Mouse (Mus musculus) Patski (cell line): Measurements from ENCODE around the gene Aup1. TPM values are rescaled to one million over a fixed set of nuclear protein-coding genes. Genes with fewer than 3 reads are reported as not detected.
A peak's percentile ranks its signal among the peaks of the same experiment; 100 is the strongest.

Source experiments
- ATAC-seq: fragments of 100-300 bp; one replicate; pipeline ENCODE4 v1.8.0; 2021
- CTCF ChIA-PET: fragments of 350-600 bp; sonication (Branson Sonifier 250); formaldehyde crosslinking; loops from one replicate; lab custom pipeline; 2022; ENCODE audit warnings: inconsistent platforms; lab: Charles Lee
- POLR2A ChIA-PET: fragments of 350-600 bp; sonication (Branson Sonifier 250); formaldehyde crosslinking; loops from one replicate; lab custom pipeline; 2022; ENCODE audit warnings: antibody characterized with exemption, inconsistent platforms; lab: Charles Lee
- DNase-seq: peaks from one replicate; pipeline ENCODE4 v3.0.0-alpha.2; 2011; ENCODE audit warnings: low read depth, low spot score
- H3K27me3 ChIP-seq: fragments of 371-371 bp; one replicate; pipeline ENCODE4 v1.5.1; 2021
- CTCF ChIP-seq: fragments of 100-300 bp; IDR thresholded peaks from one replicate; pipeline ENCODE4 v1.5.1; 2021
- in situ Hi-C: fragments of 300-500 bp; cut with MboI; formaldehyde crosslinking; loops from 3 replicates; pipeline ENCODE4 v1.11.1; 2018; ENCODE audit warnings: low pct_unique_long_range_greater_than_20kb, mixed read lengths
- polyA plus RNA-seq: library from polyadenylated mRNA; unstranded; gene quantifications from one replicate; pipeline ENCODE4 v1.2.3, GENCODE M21; 2021

The Aup1 gene
- polyA plus RNA-seq, 1 experiment from 2014 or later: 160 TPM

DNA sequence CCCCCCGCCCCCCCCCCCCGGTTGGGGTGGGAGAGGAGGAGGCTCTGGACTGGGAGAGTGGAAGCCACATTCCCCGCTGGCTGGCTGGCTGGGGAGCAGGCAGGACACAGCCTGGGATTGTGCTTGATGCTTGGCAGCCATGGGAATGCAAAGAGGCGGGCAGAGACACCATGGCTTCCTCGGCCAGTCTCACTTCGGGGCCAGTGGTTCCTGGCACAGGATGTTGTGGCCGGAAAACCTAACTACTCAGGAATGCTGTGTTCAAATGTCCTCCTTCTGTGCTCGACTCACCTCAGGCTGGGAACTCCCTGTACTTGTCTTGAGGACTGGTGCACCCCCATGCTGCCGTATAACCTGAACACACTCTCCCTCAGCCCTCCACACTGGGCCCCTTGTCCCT lies 26.6 kb upstream of the Aup1 start:
- ChIA-PET CTCF (no interaction called here), POLR2A (no interaction called here)
- in situ Hi-C loops: no loop called here
- TF ChIP-seq CTCF: no peak
- H3K27me3 ChIP-seq: no peaks in the 10 kb centered on the region
- DNase-seq: no peak
- ATAC-seq: peak; percentile 33

DNA sequence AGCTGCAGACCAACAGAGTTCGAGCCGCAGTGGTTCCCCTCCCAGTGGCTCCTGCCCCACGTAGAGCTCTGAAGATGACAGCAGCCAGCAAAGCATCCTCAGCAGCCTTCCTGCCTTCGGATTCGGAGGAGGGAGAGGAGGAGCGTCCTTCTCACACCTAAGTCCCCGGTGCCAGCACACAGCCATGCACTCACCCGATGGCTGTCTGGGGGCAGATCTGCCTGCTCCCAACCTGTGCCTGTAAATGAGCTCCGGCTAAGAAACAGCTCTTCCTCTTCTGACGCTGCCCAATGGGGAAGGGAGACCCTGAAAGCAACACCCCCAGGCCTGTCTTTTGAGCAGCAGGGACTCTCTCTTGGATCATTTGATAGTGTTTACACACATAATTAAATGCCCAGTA lies 24.5 kb upstream of the Aup1 start:
- ChIA-PET CTCF (interaction anchor here (0.8 to 1.4 kb wide), 2 partner anchors 22 to 33 kb away, joined by 3 to 7 read pairs; no protein-coding TSS in a partner anchor), POLR2A (no interaction called here)
- in situ Hi-C loops: no loop called here
- no peak for ATAC-seq
- no peaks in the 10 kb centered on the region for H3K27me3 ChIP-seq
- no peak for DNase-seq
- no peak for TF ChIP-seq CTCF

DNA sequence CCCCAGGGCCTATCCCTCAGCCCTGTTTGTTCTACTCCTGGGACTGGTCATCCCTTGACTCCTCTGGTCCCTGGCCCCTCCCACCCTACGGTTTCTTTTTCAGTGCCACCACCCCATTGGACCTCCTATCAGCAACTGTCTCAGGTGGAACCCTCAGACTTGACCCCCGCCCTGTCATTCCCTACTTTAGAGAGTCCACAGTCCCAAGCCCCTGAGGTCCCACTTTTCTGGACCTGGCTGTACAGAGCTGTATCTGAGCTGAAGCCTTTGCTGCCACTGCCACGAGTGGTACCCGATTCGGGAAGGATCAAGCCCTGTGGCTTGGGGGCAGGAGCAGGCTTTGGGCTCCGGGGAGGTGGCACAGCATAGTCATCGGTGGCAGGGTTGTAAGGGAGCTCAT lies 23.2 kb upstream of the Aup1 start:
- CTCF ChIA-PET: interaction anchor here (2.6 kb wide), 1 partner anchor 34 kb away, joined by 10 read pairs; no protein-coding TSS in a partner anchor

DNA sequence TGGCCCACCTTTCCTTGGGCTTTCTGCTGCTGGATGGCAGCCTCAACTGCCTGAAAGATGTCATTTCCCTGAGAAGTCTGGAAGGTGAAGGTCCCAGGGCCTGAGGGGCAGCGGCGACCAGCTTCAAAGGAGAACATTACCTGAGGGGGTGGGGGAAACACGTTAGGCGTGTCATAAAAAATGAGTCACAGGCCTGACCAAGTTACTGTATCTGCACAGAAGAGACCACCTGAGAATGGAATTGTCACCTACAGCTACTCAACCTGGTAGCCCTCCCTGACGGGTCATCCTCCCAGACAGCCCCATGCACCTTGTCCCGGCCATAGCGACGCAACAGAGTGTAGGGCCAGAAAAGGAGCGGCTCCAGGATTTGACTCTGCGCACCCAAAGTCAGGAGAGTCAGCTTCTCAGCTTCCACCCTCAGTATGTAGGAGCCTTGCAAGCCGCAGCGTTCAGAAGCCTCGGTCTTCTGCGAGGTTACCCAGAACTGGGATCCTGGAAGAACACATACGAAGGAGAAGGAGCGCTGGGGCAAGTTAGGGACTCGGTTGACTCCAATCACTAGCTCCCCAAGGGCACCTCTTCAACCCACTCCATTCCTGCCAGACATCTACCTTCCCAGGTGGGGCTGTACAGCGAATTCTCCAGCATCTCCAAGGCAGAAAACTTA lies 22.3 kb upstream of the Aup1 start:
- in situ Hi-C loops: no loop called here
- TF ChIP-seq CTCF: no peak
- ChIA-PET POLR2A (interaction anchor here (0.5 to 1.4 kb wide), 3 partner anchors 21 to 35 kb away, joined by 3 read pairs; no protein-coding TSS in a partner anchor), CTCF (interaction anchor here (0.6 to 2.6 kb wide), 4 partner anchors 22 to 69 kb away, joined by 3 to 10 read pairs (median 4); partner anchors contain the start of genes Ccdc142 and Gm42688)
- no peaks in the 10 kb centered on the region for H3K27me3 ChIP-seq
- no peak for ATAC-seq
- DNase-seq: no peak

More for the DNA sequence above, 23.2 kb upstream of the Aup1 start:
- TF ChIP-seq CTCF: no peak
- ATAC-seq (no peak), DNase-seq (no peak)
- POLR2A ChIA-PET: interaction anchor here (0.9 kb wide), 1 partner anchor 8 kb away, joined by 3 read pairs; no protein-coding TSS in a partner anchor
- in situ Hi-C loops: no loop called here
- no peaks in the 10 kb centered on the region for H3K27me3 ChIP-seq

DNA sequence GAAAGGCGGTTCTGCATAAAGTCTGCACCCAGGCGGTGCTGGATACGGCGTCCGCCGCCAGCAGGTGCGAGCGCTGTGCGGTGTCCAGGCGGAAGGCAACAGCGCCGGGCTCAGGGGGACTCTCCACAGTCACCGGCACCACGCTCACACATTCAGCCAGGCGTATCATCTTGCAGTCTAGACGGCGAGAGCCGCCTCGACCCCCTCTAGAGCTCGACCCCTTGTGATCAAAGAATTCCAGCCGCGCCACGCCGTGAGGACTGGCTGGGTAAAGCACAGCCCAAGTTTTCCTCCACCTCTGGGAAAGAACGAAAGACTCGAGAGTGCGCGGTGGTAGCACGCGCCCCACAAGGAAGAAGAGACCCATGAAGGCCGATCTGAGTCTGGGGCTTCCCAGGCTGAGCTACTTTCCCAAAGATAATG lies 21.5 kb upstream of the Aup1 start:
- DNase-seq (no peak), ATAC-seq (peak; percentile 37)
- CTCF ChIA-PET: interaction anchor here (0.6 to 2.6 kb wide), 4 partner anchors 21 to 68 kb away, joined by 3 to 10 read pairs (median 4); partner anchors contain the start of genes Ccdc142 and Gm42688
- H3K27me3 ChIP-seq: no peaks in the 10 kb centered on the region
- POLR2A ChIA-PET: interaction anchor here (0.6 to 1.4 kb wide), 4 partner anchors 20 to 195 kb away, joined by 3 to 12 read pairs (median 4); no protein-coding TSS in a partner anchor
- TF ChIP-seq CTCF: no peak
- in situ Hi-C loops: no loop called here

DNA sequence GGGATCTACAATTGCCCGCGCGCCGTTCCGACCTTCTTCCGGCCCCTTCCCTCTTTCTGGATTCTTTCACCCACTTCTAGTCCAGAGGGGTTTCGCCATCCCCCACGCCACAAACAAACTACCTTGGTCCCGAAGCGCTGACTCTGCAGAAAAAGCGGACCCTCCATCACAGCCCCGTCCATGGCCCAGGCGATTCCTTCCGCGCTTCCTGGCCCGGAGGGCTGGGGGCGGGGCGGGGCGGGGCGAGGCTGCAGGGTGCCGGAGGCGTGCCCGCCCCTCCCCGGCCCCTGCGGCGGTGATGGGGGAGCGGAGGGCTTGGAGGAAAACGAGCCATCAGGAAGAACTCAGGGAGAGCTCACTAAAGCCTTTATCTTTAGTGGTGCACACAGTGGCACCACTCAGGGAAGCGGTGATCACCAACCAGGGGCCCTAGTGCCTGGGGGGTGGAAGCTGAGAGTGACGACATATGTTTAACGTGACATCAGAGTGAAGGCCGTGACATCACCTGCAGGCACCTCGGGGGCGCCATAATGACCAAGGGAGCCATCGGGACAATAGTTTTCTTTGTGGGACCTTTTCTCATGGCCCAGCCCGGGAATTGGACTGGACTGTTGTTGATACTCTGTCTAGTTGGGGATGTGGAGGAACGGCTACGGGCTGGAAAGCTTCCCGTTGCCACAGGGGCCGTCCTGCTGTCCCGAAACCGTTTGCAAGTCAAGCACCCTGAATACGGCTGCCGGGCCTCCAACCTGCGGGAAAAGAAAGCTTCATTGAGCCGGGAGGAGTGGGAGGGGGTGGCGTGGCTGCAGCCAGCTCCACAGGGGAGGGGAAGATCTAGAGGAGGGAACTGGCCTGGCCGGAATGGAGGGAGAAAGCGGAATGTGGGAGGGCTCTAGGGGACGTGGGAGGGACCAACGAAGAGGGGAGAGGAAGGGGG lies 20.8 kb upstream of the Aup1 start, which contains the start of the genes Dok1 and Loxl3:
Gene Dok1 (minus strand): TSS at position 223 of the 937 bp plus-strand sequence.
Gene Loxl3 (plus strand): TSS at position 925 of the 937 bp plus-strand sequence.
- ChIA-PET CTCF (interaction anchor here (1.0 to 2.6 kb wide), 4 partner anchors 20 to 68 kb away, joined by 3 to 10 read pairs (median 4); partner anchors contain the start of genes Ccdc142 and Gm42688), POLR2A (interaction anchor here (0.6 to 1.4 kb wide), 4 partner anchors 20 to 194 kb away, joined by 3 to 12 read pairs (median 4); no protein-coding TSS in a partner anchor)
- H3K27me3 ChIP-seq: no peaks in the 10 kb centered on the region
- no peak for DNase-seq
- peak; percentile 58 for ATAC-seq
- TF ChIP-seq CTCF: no peak
- in situ Hi-C loops: no loop called here

DNA sequence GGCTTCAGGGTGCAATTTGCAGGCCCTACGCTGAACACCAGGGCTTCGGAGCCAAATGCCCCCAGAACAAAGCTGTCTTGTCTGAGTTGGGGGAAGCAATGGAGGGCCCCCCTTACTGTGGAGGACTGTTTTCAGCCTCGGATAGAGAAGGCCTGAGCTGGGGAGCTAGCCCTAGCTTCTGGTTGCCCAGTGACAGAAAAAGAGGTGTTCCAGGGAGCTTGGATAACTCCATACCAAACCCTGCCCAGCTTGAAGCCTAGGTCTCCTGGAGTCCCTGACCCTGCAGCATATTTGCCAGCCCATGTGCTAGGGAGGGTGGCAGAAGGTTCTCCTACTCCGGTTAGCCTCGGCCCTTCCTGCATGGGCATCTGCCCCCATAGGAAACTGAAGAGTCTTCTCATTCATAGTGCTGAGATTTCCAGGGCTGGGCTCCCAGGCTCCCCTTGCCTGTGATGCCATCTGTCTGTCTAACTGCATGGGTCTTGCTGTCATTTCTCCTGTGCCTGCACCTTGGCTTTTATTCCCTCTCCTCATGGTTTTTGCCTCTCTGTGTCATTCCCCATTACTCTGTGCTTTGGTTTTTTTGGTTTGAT lies 19.8 kb upstream of the Aup1 start:
- TF ChIP-seq CTCF: no peak
- no peaks in the 10 kb centered on the region for H3K27me3 ChIP-seq
- ATAC-seq (no peak), DNase-seq (no peak)
- POLR2A ChIA-PET: no interaction called here
- in situ Hi-C loops: no loop called here
- CTCF ChIA-PET: interaction anchor here (1.2 kb wide), 1 partner anchor 38 kb away, joined by 4 read pairs; no protein-coding TSS in a partner anchor

DNA sequence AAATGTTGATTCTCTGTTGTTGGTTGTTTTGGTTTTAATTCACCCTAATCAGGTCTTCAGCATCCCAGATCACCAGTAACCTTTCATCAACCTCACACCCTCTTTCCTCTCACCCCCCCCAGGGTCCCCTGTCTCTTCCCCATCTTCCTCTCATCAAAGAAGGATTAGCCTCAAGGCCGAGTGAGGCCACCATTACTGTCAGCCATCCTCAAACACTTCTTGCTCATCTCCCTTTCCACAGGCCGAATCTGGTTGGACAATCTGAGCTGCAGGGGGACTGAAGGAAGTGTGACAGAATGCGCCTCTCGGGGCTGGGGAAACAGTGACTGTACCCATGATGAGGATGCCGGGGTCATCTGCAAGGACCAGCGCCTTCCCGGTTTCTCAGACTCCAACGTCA lies 17.1 kb upstream of the Aup1 start:
- ChIA-PET POLR2A (interaction anchor here (0.6 kb wide), 1 partner anchor 139 kb away, joined by 4 read pairs; no protein-coding TSS in a partner anchor), CTCF (no interaction called here)
- DNase-seq: no peak
- TF ChIP-seq CTCF: no peak
- in situ Hi-C loops: no loop called here
- H3K27me3 ChIP-seq: no peaks in the 10 kb centered on the region
- no peak for ATAC-seq

DNA sequence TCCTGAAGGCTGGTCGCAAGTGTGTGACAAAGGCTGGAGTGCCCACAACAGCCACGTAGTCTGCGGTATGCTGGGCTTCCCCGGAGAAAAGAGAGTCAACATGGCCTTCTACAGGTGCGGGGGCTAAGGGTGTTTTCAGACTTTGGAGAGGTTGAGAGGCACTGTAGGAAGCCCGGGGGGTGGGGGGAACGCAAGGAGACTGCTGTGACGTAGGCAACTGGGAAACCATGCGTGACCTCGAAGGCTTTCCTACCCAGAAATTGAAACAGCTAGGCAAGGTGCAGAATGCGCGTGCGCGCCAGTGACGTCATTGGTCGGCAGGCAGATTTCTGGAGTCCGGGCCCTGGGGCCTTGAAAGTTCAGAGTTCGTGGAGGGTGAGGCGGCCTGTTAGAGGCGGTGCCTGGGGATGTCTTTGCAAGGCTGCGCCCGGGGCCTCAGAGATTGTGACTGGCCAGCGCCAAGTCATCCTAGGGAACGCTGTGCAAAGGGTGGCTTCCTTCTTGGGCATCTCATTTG lies 15.8 kb upstream of the Aup1 start:
- in situ Hi-C loops: no loop called here
- DNase-seq: no peak
- TF ChIP-seq CTCF: no peak
- ChIA-PET POLR2A (interaction anchor here (0.8 kb wide), 1 partner anchor 43 kb away, joined by 3 read pairs; no protein-coding TSS in a partner anchor), CTCF (no interaction called here)
- H3K27me3 ChIP-seq: no peaks in the 10 kb centered on the region
- ATAC-seq: no peak
